In genomic region chr2:25263623-25264285, GRCm38 (mm10) we compare ENCODE assay signal across 8 mouse cellular contexts. TPM values are rescaled to one million over a fixed set of nuclear protein-coding genes. Genes with fewer than 3 reads are reported as not detected.
DNase-seq lines count a peak whose midpoint lies in the region; ATAC-seq and TF ChIP-seq lines count a peak whose summit lies in the region.

No protein-coding gene starts in this region.

- H3K4me3 ChIP-seq in megakaryocyte, embryonic 14.5 days (replicated peaks), result peak overlapping the region; percentile 96
- H3K4me3 ChIP-seq in intestine, postnatal 0 days (ENCODE audit: low read depth, low read length), result peak overlapping the region; percentile 92
- H3K4me3 ChIP-seq in olfactory bulb, adult 2 months (ENCODE audit: insufficient read depth, low read depth, low read length), result peak overlapping the region; percentile 64

- no peaks in the 10 kb centered on the region for H3K9me3 ChIP-seq in megakaryocyte, embryonic 14.5 days
- H3K9me3 ChIP-seq in intestine, postnatal 0 days (ENCODE audit: control insufficient read depth), result no peaks in the 10 kb centered on the region

- H3K9ac ChIP-seq in intestine, postnatal 0 days (ENCODE audit: low read depth, low read length), result peak overlapping the region; percentile 78

- peak overlapping the region; percentile 94 for H3K4me2 ChIP-seq in intestine, postnatal 0 days (replicated peaks; ENCODE audit: low read depth)

- no peak for ATAC-seq in cerebellum, adult (ENCODE audit: insufficient number of reproducible peaks, low FRiP score, low TSS enrichment)
- ATAC-seq in megakaryocyte, adult 5-6 weeks (ENCODE audit: poor library complexity, severe bottlenecking), result no peak
- ATAC-seq in intestine, postnatal 0 days, result no peak

- no peak for TF ChIP-seq POLR2A in olfactory bulb, adult 2 months (IDR thresholded peaks at IDR 0.05; ENCODE audit: insufficient read depth, low read depth, low read length)

- peak; percentile 76 for DNase-seq in cerebellum, adult 11-12 months
- DNase-seq in thymus, postnatal 25 days, result no peak
- no peak for DNase-seq in thymus, postnatal 14 days

- peaks cover 72% of the 10 kb centered on the region for H3K4me1 ChIP-seq in megakaryocyte, embryonic 14.5 days
- H3K4me1 ChIP-seq in intestine, postnatal 0 days (replicated peaks; ENCODE audit: control insufficient read depth, insufficient read depth, low read length), result no peaks in the 10 kb centered on the region
- peaks cover 38% of the 10 kb centered on the region for H3K4me1 ChIP-seq in olfactory bulb, adult 2 months (ENCODE audit: control insufficient read depth, insufficient read depth, low read length)

- peak overlapping the region; percentile 93 for H3K27ac ChIP-seq in intestine, postnatal 0 days (ENCODE audit: low read depth, low read length)
- no peak overlapping the region for H3K27ac ChIP-seq in olfactory bulb, adult 2 months (ENCODE audit: insufficient read depth, low read depth, low read length)

- H3K36me3 ChIP-seq in megakaryocyte, embryonic 14.5 days (replicated peaks; ENCODE audit: low read length), result peaks cover 35% of the 10 kb centered on the region
- H3K36me3 ChIP-seq in intestine, postnatal 0 days (ENCODE audit: control insufficient read depth, insufficient read depth), result peaks cover 8% of the 10 kb centered on the region

- H3K27me3 ChIP-seq in megakaryocyte, embryonic 14.5 days (replicated peaks), result no peaks in the 10 kb centered on the region
- H3K27me3 ChIP-seq in intestine, postnatal 0 days (replicated peaks; ENCODE audit: control insufficient read depth, insufficient read depth, low read length), result no peaks in the 10 kb centered on the region

- TF ChIP-seq CTCF in intestine, postnatal 0 days (IDR thresholded peaks at IDR 0.05; ENCODE audit: low read depth), result no peak
- no peak for TF ChIP-seq CTCF in olfactory bulb, adult 2 months (IDR thresholded peaks at IDR 0.05; ENCODE audit: insufficient read depth, low read depth, low read length)

- 21% methylated on average over 12 of the region's 12 CpGs for WGBS in intestine, postnatal 0 days
- 28% methylated on average over 12 of the region's 12 CpGs for WGBS in olfactory bulb, adult 2 months

RNA-seq across cellular contexts. Expression of gene Tprn, which starts 1.3 kb away (rescaled TPM):
- 11.9 and 12.9 TPM in 2 replicates for polyA plus RNA-seq in megakaryocyte, embryonic 14.5 days (2012; ENCODE audit: insufficient read depth, low replicate concordance)
- total RNA-seq in megakaryocyte, adult 5-6 weeks (2015), result 7.5 and 10.5 TPM in 2 replicates
- total RNA-seq in megakaryocyte, adult 5-6 weeks (2017), result 5.2 and 6.0 TPM in 2 replicates
- polyA plus RNA-seq in intestine, postnatal 0 days (2015; fragmentation: Nextera tagmentation; extraction: Ambion mirVana), result 62.0 and 68.3 TPM in 2 replicates
- polyA plus RNA-seq in olfactory bulb, adult 2 months (2012; ENCODE audit: insufficient read depth, insufficient read length, low replicate concordance, missing spikeins), result not detected in 2 replicates

RNA-seq across cellular contexts. Expression of gene Ssna1, which starts 8.5 kb away (rescaled TPM):
- polyA plus RNA-seq in megakaryocyte, embryonic 14.5 days (2012; ENCODE audit: insufficient read depth, low replicate concordance), result 34.6 and 160 TPM in 2 replicates
- 159 TPM in 2 replicates for total RNA-seq in megakaryocyte, adult 5-6 weeks (2015)
- 61.1 and 86.0 TPM in 2 replicates for total RNA-seq in megakaryocyte, adult 5-6 weeks (2017)
- 105 and 108 TPM in 2 replicates for polyA plus RNA-seq in intestine, postnatal 0 days (2015; fragmentation: Nextera tagmentation; extraction: Ambion mirVana)
- not detected in 2 replicates for polyA plus RNA-seq in olfactory bulb, adult 2 months (2012; ENCODE audit: insufficient read depth, insufficient read length, low replicate concordance, missing spikeins)

RNA-seq across cellular contexts. Expression of gene Tmem203, which starts 8.5 kb away (rescaled TPM):
- 16.3 and 20.0 TPM in 2 replicates for polyA plus RNA-seq in megakaryocyte, embryonic 14.5 days (2012; ENCODE audit: insufficient read depth, low replicate concordance)
- total RNA-seq in megakaryocyte, adult 5-6 weeks (2015), result 8.4 and 13.1 TPM in 2 replicates
- 7.4 and 10.9 TPM in 2 replicates for total RNA-seq in megakaryocyte, adult 5-6 weeks (2017)
- 40.3 and 44.9 TPM in 2 replicates for polyA plus RNA-seq in intestine, postnatal 0 days (2015; fragmentation: Nextera tagmentation; extraction: Ambion mirVana)
- polyA plus RNA-seq in olfactory bulb, adult 2 months (2012; ENCODE audit: insufficient read depth, insufficient read length, low replicate concordance, missing spikeins), result not detected in 2 replicates

RNA-seq across cellular contexts. Expression of gene Anapc2, which starts 8.5 kb away (rescaled TPM):
- 3.1 and 14.8 TPM in 2 replicates for polyA plus RNA-seq in megakaryocyte, embryonic 14.5 days (2012; ENCODE audit: insufficient read depth, low replicate concordance)
- total RNA-seq in megakaryocyte, adult 5-6 weeks (2015), result 28.9 and 40.5 TPM in 2 replicates
- 25.1 and 32.1 TPM in 2 replicates for total RNA-seq in megakaryocyte, adult 5-6 weeks (2017)
- 41.6 and 43.4 TPM in 2 replicates for polyA plus RNA-seq in intestine, postnatal 0 days (2015; fragmentation: Nextera tagmentation; extraction: Ambion mirVana)
- polyA plus RNA-seq in olfactory bulb, adult 2 months (2012; ENCODE audit: insufficient read depth, insufficient read length, low replicate concordance, missing spikeins), result not detected in 2 replicates

RNA-seq across cellular contexts. Expression of gene AL732309.1, which starts 17.1 kb away (rescaled TPM):
- 1.1 TPM in 1 of 2 replicates, not detected in the other for polyA plus RNA-seq in megakaryocyte, embryonic 14.5 days (2012; ENCODE audit: insufficient read depth, low replicate concordance)
- total RNA-seq in megakaryocyte, adult 5-6 weeks (2015), result 4.7 TPM in 2 replicates
- total RNA-seq in megakaryocyte, adult 5-6 weeks (2017), result 1.7 TPM in 1 of 2 replicates, not detected in the other
- 10.4 and 12.3 TPM in 2 replicates for polyA plus RNA-seq in intestine, postnatal 0 days (2015; fragmentation: Nextera tagmentation; extraction: Ambion mirVana)
- not detected in 2 replicates for polyA plus RNA-seq in olfactory bulb, adult 2 months (2012; ENCODE audit: insufficient read depth, insufficient read length, low replicate concordance, missing spikeins)

Comparison
In these comparisons a context has a peak if more than half of its experiments do, and no peak if none do; other contexts are left out.
1. RNA of gene Tprn, which starts 1.3 kb away (polyA plus RNA-seq): 62.0 to 68.3 TPM in intestine, postnatal 0 days and 11.9 to 12.9 TPM in megakaryocyte, embryonic 14.5 days; not detected in olfactory bulb, adult 2 months; every median in the first group is over 10 times any median in the second.
2. RNA of gene Ssna1, which starts 8.5 kb away (polyA plus RNA-seq): 34.6 to 160 TPM in megakaryocyte, embryonic 14.5 days and 105 to 108 TPM in intestine, postnatal 0 days; not detected in olfactory bulb, adult 2 months; every median in the first group is over 10 times any median in the second.
3. RNA of gene Tmem203, which starts 8.5 kb away (polyA plus RNA-seq): 40.3 to 44.9 TPM in intestine, postnatal 0 days and 16.3 to 20.0 TPM in megakaryocyte, embryonic 14.5 days; not detected in olfactory bulb, adult 2 months; every median in the first group is over 10 times any median in the second.
4. Peak in every context shown above with its lines, with median percentiles within 50 percentile points of each other: H3K4me3 ChIP-seq.